Mouse (Mus musculus) G1E (cell line): ENCODE data around the gene Cdc42bpb. TPM values are rescaled to one million over a fixed set of nuclear protein-coding genes. Genes with fewer than 3 reads are reported as not detected.
A peak's percentile ranks its signal among the peaks of the same experiment; 100 is the strongest.

Experiments
- ATAC-seq: 2 replicates; pipeline ENCODE4 v1.8.0; 2016; ENCODE audit warnings: mild to moderate bottlenecking; ENCODE audit not compliant: insufficient number of reproducible peaks, poor library complexity, low FRiP score, severe bottlenecking; ENCODE audit errors: extremely low read depth
- DNase-seq: peaks from one replicate; pipeline ENCODE4 v3.0.0; 2012; ENCODE audit warnings: low spot score
- H3K27me3 ChIP-seq: 2 replicates; pipeline ENCODE4 v1.6.1; 2012; ENCODE audit warnings: mild to moderate bottlenecking, low read length, inconsistent platforms; ENCODE audit not compliant: insufficient read depth
- H3K36me3 ChIP-seq: replicated peaks from 2 replicates; pipeline ENCODE3; 2012; ENCODE audit warnings: mild to moderate bottlenecking, inconsistent platforms
- H3K4me1 ChIP-seq: 2 replicates; pipeline ENCODE4 v1.6.1; 2012; ENCODE audit warnings: low read depth, low read length, inconsistent platforms, mixed read lengths; ENCODE audit not compliant: insufficient read depth
- H3K4me3 ChIP-seq: 2 replicates; pipeline ENCODE4 v1.5.1; 2012; ENCODE audit warnings: low read depth, mild to moderate bottlenecking, inconsistent platforms, low read length, moderate library complexity, mixed read lengths
- H3K9me3 ChIP-seq: replicated peaks from 2 replicates; pipeline ENCODE4 v1.6.1; 2012; ENCODE audit warnings: inconsistent platforms
- CTCF ChIP-seq: IDR thresholded peaks from 2 replicates; pipeline ENCODE4 v1.5.1; 2012; ENCODE audit warnings: low read depth, low read length, inconsistent platforms, mixed read lengths
- GATA1 ChIP-seq: IDR thresholded peaks from 2 replicates; pipeline ENCODE4 v1.6.1; 2012; ENCODE audit warnings: borderline replicate concordance, low read length, inconsistent platforms, mixed read lengths
- GATA2 ChIP-seq: IDR thresholded peaks from 2 replicates; pipeline ENCODE4 v1.6.1; 2012; ENCODE audit warnings: low read depth, low read length, inconsistent platforms, borderline replicate concordance
- POLR2AphosphoS5 ChIP-seq: IDR thresholded peaks from 2 replicates; pipeline ENCODE4 v1.6.1; 2012; ENCODE audit warnings: low read depth, low read length, inconsistent platforms; ENCODE audit not compliant: insufficient replicate concordance
- TAL1 ChIP-seq: conservative IDR thresholded peaks from 2 replicates; pipeline ENCODE4 v1.6.1; 2012; ENCODE audit warnings: low read depth, low read length, inconsistent platforms, mixed read lengths
- polyA plus RNA-seq: library from polyadenylated mRNA; stranded (reverse); fragments of >175 nt; gene quantifications from 2 replicates; pipeline ENCODE4 v1.2.3, GENCODE M21; 2012
- total RNA-seq, 2 experiments: library from RNA; stranded (forward) in 1 of 2; stranded (reverse) in 1 of 2; fragments of 200-1000 nt in 1 of 2; fragments of >200 nt in 1 of 2; fragmentation: Nextera tagmentation in 1 of 2; gene quantifications; 2 replicates each; pipeline ENCODE4 v1.2.3; 2014 to 2017

Cdc42bpb gene
- total and polyA plus RNA-seq, 3 experiments: not detected

- Histone ChIP-seq H3K27me3 (peaks cover 86% of the 10 kb centered on the region), H3K9me3 (peaks cover 6% of the 10 kb centered on the region; the same call in 1 of the 2 replicates), H3K4me3 (no peak overlapping the region), H3K36me3 (no peaks in the 10 kb centered on the region), H3K4me1 (peaks cover 26% of the 10 kb centered on the region)
- no peak for TF ChIP-seq GATA1
- no peak for TF ChIP-seq GATA2
- no peak for TF ChIP-seq CTCF
- no peak for TF ChIP-seq TAL1
- no peak for TF ChIP-seq POLR2AphosphoS5
- ATAC-seq (no peak), DNase-seq (no peak)
Observed at GRCm38 (mm10) chr12:111420946-111421709, 43.6 kb upstream of the Cdc42bpb start.

- Histone ChIP-seq H3K36me3 (no peaks in the 10 kb centered on the region), H3K4me1 (peaks cover 17% of the 10 kb centered on the region), H3K27me3 (peaks cover 78% of the 10 kb centered on the region), H3K9me3 (peaks cover 6% of the 10 kb centered on the region; the same call in 1 of the 2 replicates), H3K4me3 (no peak overlapping the region)
- ATAC-seq (no peak), DNase-seq (no peak)
- no peak for TF ChIP-seq POLR2AphosphoS5
- no peak for TF ChIP-seq TAL1
- no peak for TF ChIP-seq CTCF
- no peak for TF ChIP-seq GATA2
- no peak for TF ChIP-seq GATA1
Observed at GRCm38 (mm10) chr12:111419918-111420317, 42.4 kb upstream of the Cdc42bpb start.

- peaks cover 68% of the 10 kb centered on the region for H3K27me3 ChIP-seq
- peak within 1 kb of the TSS; percentile 23; the same call in 1 of the 2 replicates for H3K4me3 ChIP-seq
Observed at GRCm38 (mm10) chr12:111416921-111417779, 39.6 kb upstream of the Cdc42bpb start, which contains the start of gene Exoc3l4. TSS of gene Exoc3l4 (plus strand) at chr12:111417017.

GRCm38 (mm10) chr12:111413300-111413699, 35.8 kb upstream of the Cdc42bpb start:
- TF ChIP-seq CTCF (peak; percentile 93), TAL1 (no peak)
- Histone ChIP-seq H3K4me3 (no peak overlapping the region; the same call in 1 of the 2 replicates), H3K27me3 (peaks cover 70% of the 10 kb centered on the region), H3K9me3 (no peaks in the 10 kb centered on the region), H3K36me3 (no peaks in the 10 kb centered on the region), H3K4me1 (peaks cover 16% of the 10 kb centered on the region)
- ATAC-seq (peak; percentile 73), DNase-seq (peak; percentile 87)

More at GRCm38 (mm10) chr12:111416921-111417779, 39.6 kb upstream of the Cdc42bpb start, which contains the start of gene Exoc3l4:
- Histone ChIP-seq H3K4me1 (peaks cover 24% of the 10 kb centered on the region), H3K36me3 (no peaks in the 10 kb centered on the region), H3K9me3 (no peaks in the 10 kb centered on the region)
- no peak for ATAC-seq
- no peak for DNase-seq
- TF ChIP-seq CTCF (no peak), GATA2 (no peak), TAL1 (no peak), GATA1 (no peak), POLR2AphosphoS5 (no peak)

GRCm38 (mm10) chr12:111412581-111413284, 35.2 kb upstream of the Cdc42bpb start:
- no peak for TF ChIP-seq CTCF
- TF ChIP-seq GATA1: no peak
- no peak for TF ChIP-seq POLR2AphosphoS5
- TF ChIP-seq TAL1: no peak
- TF ChIP-seq GATA2: no peak
- Histone ChIP-seq H3K27me3 (peaks cover 68% of the 10 kb centered on the region), H3K36me3 (no peaks in the 10 kb centered on the region), H3K4me1 (peaks cover 16% of the 10 kb centered on the region), H3K4me3 (no peak overlapping the region), H3K9me3 (no peaks in the 10 kb centered on the region)
- DNase-seq: no peak
- no peak for ATAC-seq
